Mouse (Mus musculus): Measurements from ENCODE around the gene Snap29.
A peak's percentile ranks its signal among the peaks of the same experiment; 100 is the strongest.

- peak; percentile 38; the same call in 1 of the 2 replicates for TF ChIP-seq CTCF (IDR thresholded peaks at IDR 0.05; ENCODE audit: borderline replicate concordance, insufficient read depth, low read depth, low read length)
- TF ChIP-seq POLR2A (IDR thresholded peaks at IDR 0.05; ENCODE audit: borderline replicate concordance, insufficient read depth, low read length), result no peak
These were observed 2.9 kb upstream of the Snap29 start for GRCm38 (mm10) chr16:17402855-17403254.
